Comparison of ENCODE assay signal across 8 mouse cellular contexts in genomic region chr1:156718286-156718949, GRCm38 (mm10). TPM values are rescaled to one million over a fixed set of nuclear protein-coding genes. Genes with fewer than 3 reads are reported as not detected.
DNase-seq lines count a peak whose midpoint lies in the region; ATAC-seq and TF ChIP-seq lines count a peak whose summit lies in the region.

No protein-coding gene starts in this region.

- peak; percentile 58 for TF ChIP-seq CTCF in heart, adult 2 months (IDR thresholded peaks at IDR 0.05)
- no peak; the same call in 1 of the 2 replicates for TF ChIP-seq CTCF in lung, embryonic 14.5 days (IDR thresholded peaks at IDR 0.05; ENCODE audit: low read depth)

- peak overlapping the region; percentile 90 for H3K27ac ChIP-seq in heart, adult 2 months
- H3K27ac ChIP-seq in lung, embryonic 14.5 days (ENCODE audit: low read depth): peak overlapping the region; percentile 86
- peak overlapping the region; percentile 95 for H3K27ac ChIP-seq in neural tube, embryonic 15.5 days (replicated peaks)

- WGBS in heart, adult 2 months: under 1% methylated on average over 68 of the region's 73 CpGs
- under 1% methylated on average over 53 of the region's 73 CpGs for WGBS in lung, embryonic 14.5 days
- WGBS in neural tube, embryonic 15.5 days: under 1% methylated on average over 54 of the region's 73 CpGs

- DNase-seq in embryo, embryonic 11.5 days (ENCODE audit: low read depth, low spot score): peak; percentile 57
- DNase-seq in heart, adult 2 months: peak in 1 of 2 experiments; percentile 75
- peak; percentile 54 for DNase-seq in kidney, adult 9 months
- peak; percentile 65 for DNase-seq in lung, embryonic 14.5 days
- peak; percentile 43 to 56 for DNase-seq in urinary bladder, postnatal 36 days (ENCODE audit: low spot score in 2 of 2)

- H3K4me2 ChIP-seq in lung, embryonic 14.5 days: peak overlapping the region; percentile 81
- peak overlapping the region; percentile 74 for H3K4me2 ChIP-seq in neural tube, embryonic 15.5 days

- H3K4me3 ChIP-seq in heart, adult 2 months: peak overlapping the region; percentile 77
- peak overlapping the region; percentile 91 for H3K4me3 ChIP-seq in lung, embryonic 14.5 days (ENCODE audit: low read depth, low read length)
- peak overlapping the region; percentile 80 for H3K4me3 ChIP-seq in neural tube, embryonic 15.5 days (replicated peaks)

- peak; percentile 46 for ATAC-seq in CD4-positive, CD25-positive, alpha-beta regulatory T cell, adult 4 months
- peak; percentile 43 for ATAC-seq in activated CD4-positive, CD25-positive, alpha-beta regulatory T cell, adult 4 months
- peak; percentile 82 for ATAC-seq in lung, embryonic 14.5 days (ENCODE audit: insufficient read depth)
- peak; percentile 87 for ATAC-seq in neural tube, embryonic 15.5 days (ENCODE audit: low FRiP score)

- no peak for TF ChIP-seq POLR2A in heart, adult 2 months (IDR thresholded peaks at IDR 0.05; ENCODE audit: insufficient read depth, low read depth, low read length)

- peak overlapping the region; percentile 77 for H3K9ac ChIP-seq in heart, adult 2 months (ENCODE audit: low read depth, low read length)
- H3K9ac ChIP-seq in lung, embryonic 14.5 days: peak overlapping the region; percentile 80
- peak overlapping the region; percentile 89 for H3K9ac ChIP-seq in neural tube, embryonic 15.5 days (replicated peaks)

- peaks cover 2% of the 10 kb centered on the region for H3K79me2 ChIP-seq in heart, adult 2 months (replicated peaks; ENCODE audit: control insufficient read depth, insufficient read depth, low read length)

- peaks cover 1% of the 10 kb centered on the region; the same call in 1 of the 2 replicates for H3K4me1 ChIP-seq in heart, adult 2 months (ENCODE audit: control insufficient read depth, insufficient read depth, low read length)
- 0 out of 2 replicates have a peak, but pooled peaks cover 7% of the 10 kb centered on the region for H3K4me1 ChIP-seq in lung, embryonic 14.5 days (ENCODE audit: insufficient read depth)
- H3K4me1 ChIP-seq in neural tube, embryonic 15.5 days: peaks cover 26% of the 10 kb centered on the region; the same call in 1 of the 2 replicates

- intact Hi-C loops in heart, adult 2 months (cut with DNase I): loop anchor here (5.0 kb wide), 2 partner anchors 161 to 676 kb away; partner anchors contain the start of gene Abl2

- no peak for TF ChIP-seq EP300 in heart, adult 2 months (IDR thresholded peaks at IDR 0.05; ENCODE audit: insufficient read depth, low read depth, low read length)

- no peaks in the 10 kb centered on the region for H3K9me3 ChIP-seq in lung, embryonic 14.5 days (ENCODE audit: low read depth, low read length)
- no peaks in the 10 kb centered on the region for H3K9me3 ChIP-seq in neural tube, embryonic 15.5 days (replicated peaks)

- H3K36me3 ChIP-seq in heart, adult 2 months (ENCODE audit: control insufficient read depth, insufficient read depth, low read length): no peaks in the 10 kb centered on the region
- H3K36me3 ChIP-seq in lung, embryonic 14.5 days (ENCODE audit: insufficient read depth): 0 out of 2 replicates have a peak, but pooled peaks cover 6% of the 10 kb centered on the region
- no peaks in the 10 kb centered on the region for H3K36me3 ChIP-seq in neural tube, embryonic 15.5 days

- no peaks in the 10 kb centered on the region for H3K27me3 ChIP-seq in heart, adult 2 months (ENCODE audit: control insufficient read depth, insufficient read depth, low read length)
- no peaks in the 10 kb centered on the region for H3K27me3 ChIP-seq in lung, embryonic 14.5 days (ENCODE audit: insufficient read depth, low read length)
- 0 out of 2 replicates have a peak, but pooled peaks cover 4% of the 10 kb centered on the region for H3K27me3 ChIP-seq in neural tube, embryonic 15.5 days (replicated peaks)

RNA-seq across cellular contexts. Expression of gene Fam20b, which starts 0.5 kb away (rescaled TPM):
- 10 to 100 TPM; 11.5 to 18.8 TPM for polyA plus RNA-seq in CD4-positive, CD25-positive, alpha-beta regulatory T cell, adult 4 months (2017; shearing (Covaris generic))
- polyA plus RNA-seq in activated CD4-positive, CD25-positive, alpha-beta regulatory T cell, adult 4 months (2017; shearing (Covaris generic)): 10 to 100 TPM; 11.2 to 12.4 TPM
- total RNA-seq in heart, adult 2 months (2021): 10 to 100 TPM; 53.5 to 62.8 TPM
- polyA plus RNA-seq in heart, adult 2 months (2012; rRNA removed): 24.6 and 47.2 TPM in 2 replicates
- polyA plus RNA-seq in lung, embryonic 14.5 days (2014; fragmentation: Nextera tagmentation; extraction: Ambion mirVana): 29.5 and 31.1 TPM in 2 replicates
- 26.8 and 27.4 TPM in 2 replicates for polyA plus RNA-seq in neural tube, embryonic 15.5 days (2015; fragmentation: Nextera tagmentation; extraction: Ambion mirVana)

RNA-seq across cellular contexts. Expression of gene Tor3a, which starts 44.3 kb away (rescaled TPM):
- 10 to 100 TPM; 28.4 to 29.6 TPM for polyA plus RNA-seq in CD4-positive, CD25-positive, alpha-beta regulatory T cell, adult 4 months (2017; shearing (Covaris generic))
- polyA plus RNA-seq in activated CD4-positive, CD25-positive, alpha-beta regulatory T cell, adult 4 months (2017; shearing (Covaris generic)): 10 to 100 TPM; 21.6 to 22.8 TPM
- 10 to 100 TPM in 1 of 2 experiments, 1 to 10 TPM in 1; 8.3 to 11.6 TPM for total RNA-seq in heart, adult 2 months (2021)
- polyA plus RNA-seq in heart, adult 2 months (2012; rRNA removed): 8.9 and 11.8 TPM in 2 replicates
- polyA plus RNA-seq in lung, embryonic 14.5 days (2014; fragmentation: Nextera tagmentation; extraction: Ambion mirVana): 8.3 and 8.7 TPM in 2 replicates
- 3.2 and 5.6 TPM in 2 replicates for polyA plus RNA-seq in neural tube, embryonic 15.5 days (2015; fragmentation: Nextera tagmentation; extraction: Ambion mirVana)
